In genomic region chr17:80943835-80944529, GRCm38 (mm10) we compare ENCODE assay signal across 8 mouse cellular contexts. TPM values are rescaled to one million over a fixed set of nuclear protein-coding genes. Genes with fewer than 3 reads are reported as not detected.
A peak's percentile ranks its signal among the peaks of the same experiment; 100 is the strongest.
DNase-seq lines count a peak whose midpoint lies in the region; ATAC-seq and TF ChIP-seq lines count a peak whose summit lies in the region.

No protein-coding gene starts in this region.

- no peaks in the 10 kb centered on the region for H3K36me3 ChIP-seq in liver, adult 2 months (ENCODE audit: control insufficient read depth, insufficient read depth, low read length)
- H3K36me3 ChIP-seq in embryonic facial prominence, embryonic 10.5 days (replicated peaks): no peaks in the 10 kb centered on the region
- H3K36me3 ChIP-seq in intestine, embryonic 15.5 days: no peaks in the 10 kb centered on the region
- no peaks in the 10 kb centered on the region for H3K36me3 ChIP-seq in neural tube, embryonic 15.5 days

- DNase-seq in liver, adult 2 months (ENCODE audit: extremely low read depth, low read depth, low spot score): no peak
- no peak for DNase-seq in liver
- DNase-seq in embryonic facial prominence, embryonic 10.5 days (ENCODE audit: low spot score): peak; percentile 16
- no peak for DNase-seq in right cerebral cortex, postnatal 10 days (ENCODE audit: low spot score in 2 of 2)
- no peak for DNase-seq in layer of hippocampus, postnatal 14 days (ENCODE audit: low spot score in 2 of 2)
- no peak for DNase-seq in thymus, postnatal 0 days (ENCODE audit: low spot score)

- no peaks in the 10 kb centered on the region for H3K79me2 ChIP-seq in liver, adult 2 months (ENCODE audit: control insufficient read depth, insufficient read depth, low read length)

- H3K9me3 ChIP-seq in embryonic facial prominence, embryonic 10.5 days: no peaks in the 10 kb centered on the region
- H3K9me3 ChIP-seq in intestine, embryonic 15.5 days: no peaks in the 10 kb centered on the region
- no peaks in the 10 kb centered on the region for H3K9me3 ChIP-seq in neural tube, embryonic 15.5 days (replicated peaks)

- peak; percentile 20 for ATAC-seq in intestine, embryonic 15.5 days
- ATAC-seq in neural tube, embryonic 15.5 days (ENCODE audit: low FRiP score): peak; percentile 16

- H3K4me1 ChIP-seq in liver, adult 2 months (ENCODE audit: control insufficient read depth, insufficient read depth, low read length): no peaks in the 10 kb centered on the region
- H3K4me1 ChIP-seq in embryonic facial prominence, embryonic 10.5 days: peaks cover 13% of the 10 kb centered on the region
- peaks cover 8% of the 10 kb centered on the region; the same call in 1 of the 2 replicates for H3K4me1 ChIP-seq in intestine, embryonic 15.5 days (replicated peaks)
- H3K4me1 ChIP-seq in neural tube, embryonic 15.5 days: peaks cover 20% of the 10 kb centered on the region

- 6% methylated on average over 21 of the region's 26 CpGs for WGBS in liver, adult 2 months
- WGBS in embryonic facial prominence, embryonic 10.5 days: 5% methylated on average over 26 of the region's 26 CpGs
- WGBS in intestine, embryonic 15.5 days: 12% methylated on average over 15 of the region's 26 CpGs
- WGBS in neural tube, embryonic 15.5 days: 7% methylated on average over 18 of the region's 26 CpGs

- H3K4me2 ChIP-seq in intestine, embryonic 15.5 days (replicated peaks): peak overlapping the region; percentile 100
- H3K4me2 ChIP-seq in neural tube, embryonic 15.5 days: peak overlapping the region; percentile 92

- H3K27ac ChIP-seq in liver, adult 2 months (replicated peaks; ENCODE audit: insufficient read depth, low read depth, low read length): no peak overlapping the region
- H3K27ac ChIP-seq in embryonic facial prominence, embryonic 10.5 days (replicated peaks): peak overlapping the region; percentile 78
- H3K27ac ChIP-seq in intestine, embryonic 15.5 days: no peak overlapping the region
- H3K27ac ChIP-seq in neural tube, embryonic 15.5 days (replicated peaks): peak overlapping the region; percentile 85

- TF ChIP-seq CTCF in liver, adult 2 months (IDR thresholded peaks at IDR 0.05; ENCODE audit: low read depth, low read length): no peak

- H3K9ac ChIP-seq in liver, adult 2 months (ENCODE audit: low read depth, low read length): peak overlapping the region; percentile 48
- peak overlapping the region; percentile 52; the same call in 1 of the 2 replicates for H3K9ac ChIP-seq in intestine, embryonic 15.5 days
- peak overlapping the region; percentile 87 for H3K9ac ChIP-seq in neural tube, embryonic 15.5 days (replicated peaks)

- peaks cover 16% of the 10 kb centered on the region for H3K27me3 ChIP-seq in liver, adult 2 months (ENCODE audit: control insufficient read depth, insufficient read depth, low read length)
- peaks cover 74% of the 10 kb centered on the region for H3K27me3 ChIP-seq in embryonic facial prominence, embryonic 10.5 days (replicated peaks; ENCODE audit: low read depth, poor library complexity, severe bottlenecking)
- peaks cover 21% of the 10 kb centered on the region for H3K27me3 ChIP-seq in intestine, embryonic 15.5 days (replicated peaks)
- H3K27me3 ChIP-seq in neural tube, embryonic 15.5 days (replicated peaks): no peaks in the 10 kb centered on the region

- peak overlapping the region; percentile 46; the same call in 1 of the 2 replicates for H3K4me3 ChIP-seq in liver, adult 2 months (ENCODE audit: insufficient read depth, low read depth, low read length)
- H3K4me3 ChIP-seq in embryonic facial prominence, embryonic 10.5 days: peak overlapping the region; percentile 80
- H3K4me3 ChIP-seq in intestine, embryonic 15.5 days (replicated peaks): peak overlapping the region; percentile 64
- H3K4me3 ChIP-seq in neural tube, embryonic 15.5 days (replicated peaks): peak overlapping the region; percentile 92

- TF ChIP-seq POLR2A in liver, adult 2 months (IDR thresholded peaks at IDR 0.05; ENCODE audit: extremely low read depth, insufficient read depth, low read length): no peak

RNA-seq across cellular contexts. Expression of gene Tmem178, which starts 0.5 kb away (rescaled TPM):
- total RNA-seq in liver, adult 2 months (2014; rRNA removed): 0.28 and 0.81 TPM in 2 replicates
- polyA plus RNA-seq in liver, adult 2 months (2012; rRNA removed): 0.47 and 0.49 TPM in 2 replicates
- polyA plus RNA-seq in embryonic facial prominence, embryonic 10.5 days (2016; fragmentation: Nextera tagmentation; extraction: Ambion mirVana): 2.4 and 3.9 TPM in 2 replicates
- polyA plus RNA-seq in intestine, embryonic 15.5 days (2015; fragmentation: Nextera tagmentation; extraction: Ambion mirVana): 2.6 and 3.4 TPM in 2 replicates
- 27.7 and 37.0 TPM in 2 replicates for polyA plus RNA-seq in neural tube, embryonic 15.5 days (2015; fragmentation: Nextera tagmentation; extraction: Ambion mirVana)
- 10 to 100 TPM; 79.3 to 93.2 TPM for total RNA-seq in layer of hippocampus, postnatal 14 days (2021)
- 0.12 and 0.29 TPM in 2 replicates for polyA plus RNA-seq in thymus, postnatal 0 days (2015; fragmentation: Nextera tagmentation; extraction: Ambion mirVana)

Comparison
In these comparisons a context has a peak if more than half of its experiments do, and no peak if none do; other contexts are left out.
1. H3K27ac ChIP-seq: peak in embryonic facial prominence, embryonic 10.5 days (single experiment) and neural tube, embryonic 15.5 days (single experiment); none in liver, adult 2 months (single experiment) and intestine, embryonic 15.5 days (single experiment).
2. Peak in every context shown above with its lines, with median percentiles within 50 percentile points of each other: H3K4me3 ChIP-seq and H3K9ac ChIP-seq.